Mouse (Mus musculus) intestine, embryonic 16.5 days (tissue): Measurements from ENCODE around the gene Raly. TPM values are rescaled to one million over a fixed set of nuclear protein-coding genes. Genes with fewer than 3 reads are reported as not detected.
"Not testable (repeated sequence)": the region's sequence is repeated elsewhere in the genome, so short reads cannot be mapped to it uniquely, and the experiment has no call there.

Experiments
- ATAC-seq: fragments of 200-750 bp; cut with Nextera tagmentation; 2 replicates; pipeline ENCODE4 v1.8.0; 2017; ENCODE audit warnings: moderate TSS enrichment, moderate library complexity
- H3K27ac ChIP-seq: fragments of 300-500 bp; sonication (generic); 2 replicates; pipeline ENCODE4 v1.5.1; 2014; ENCODE audit warnings: mild to moderate bottlenecking, low read length
- H3K27me3 ChIP-seq: fragments of 300-500 bp; sonication (generic); replicated peaks from 2 replicates; pipeline ENCODE4 v1.6.1; 2014; ENCODE audit warnings: low read length, control low read depth, mixed read lengths; ENCODE audit not compliant: control insufficient read depth, insufficient read depth
- H3K36me3 ChIP-seq: fragments of 300-500 bp; sonication (generic); 2 replicates; pipeline ENCODE4 v1.6.1; 2014; ENCODE audit warnings: low read length, control low read depth; ENCODE audit not compliant: control insufficient read depth, insufficient read depth
- H3K4me1 ChIP-seq: fragments of 300-500 bp; sonication (generic); 2 replicates; pipeline ENCODE4 v1.6.1; 2014; ENCODE audit warnings: low read length, control low read depth, mixed read lengths; ENCODE audit not compliant: control insufficient read depth, insufficient read depth
- H3K4me2 ChIP-seq: fragments of 300-500 bp; sonication (generic); 2 replicates; pipeline ENCODE4 v1.6.1; 2014; ENCODE audit warnings: low read depth, low read length, control low read depth
- H3K4me3 ChIP-seq: fragments of 300-500 bp; sonication (generic); 2 replicates; pipeline ENCODE4 v1.5.1; 2014; ENCODE audit warnings: mild to moderate bottlenecking, low read length
- H3K9ac ChIP-seq: fragments of 300-500 bp; sonication (generic); 2 replicates; pipeline ENCODE4 v1.6.1; 2014; ENCODE audit warnings: low read depth, low read length
- H3K9me3 ChIP-seq: fragments of 300-500 bp; sonication (generic); 2 replicates; pipeline ENCODE4 v1.6.1; 2016; ENCODE audit warnings: low read length, control low read depth; ENCODE audit not compliant: control insufficient read depth
- WGBS: fragments of 180-500 bp; shearing (Covaris S2); extraction: QIAGEN DNeasy Blood & Tissue Kit; methylation state at CpG from one replicate; pipeline ENCODE4 v1.1.7; 2014; 5-methylcytosine and 5-hydroxymethylcytosine counted together
- polyA plus RNA-seq: library from polyadenylated mRNA; unstranded; fragments of >200 nt; fragmentation: Nextera tagmentation; extraction: Ambion mirVana; gene quantifications from 2 replicates; pipeline ENCODE4 v1.2.1, GENCODE M21; 2015

The Raly gene
- polyA plus RNA-seq, 1 experiment from 2014 or later, result 34.0 TPM

DNA sequence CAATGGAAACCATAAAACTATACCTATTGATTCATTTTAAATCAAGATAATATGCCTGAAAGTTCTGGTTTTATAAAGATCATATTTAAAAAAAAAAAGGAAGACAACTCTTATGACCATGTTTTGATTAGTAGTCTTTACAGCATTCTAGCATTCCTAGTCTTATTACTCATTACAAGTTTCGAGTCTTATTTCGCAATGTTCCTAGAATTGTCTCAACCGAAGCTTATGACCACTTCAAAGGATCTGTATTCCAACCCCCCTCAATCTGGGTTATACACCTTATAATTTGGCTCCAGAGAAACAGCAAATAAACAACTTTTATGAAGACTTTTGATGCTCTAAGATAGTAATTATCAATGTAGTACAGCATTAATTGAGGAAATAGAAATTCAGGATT is 111.2 kb downstream of the Raly start:
- no peak overlapping the region for H3K27ac ChIP-seq
- H3K4me3 ChIP-seq, result no peak overlapping the region
- no peaks in the 10 kb centered on the region for H3K36me3 ChIP-seq
- H3K27me3 ChIP-seq, result no peaks in the 10 kb centered on the region
- H3K4me1 ChIP-seq, result no peaks in the 10 kb centered on the region
- no peaks in the 10 kb centered on the region for H3K9me3 ChIP-seq
- H3K9ac ChIP-seq, result no peak overlapping the region
- ATAC-seq, result no peak
- H3K4me2 ChIP-seq, result no peak overlapping the region
- WGBS, result 82% methylated on average over 3 of the region's 3 CpGs

DNA sequence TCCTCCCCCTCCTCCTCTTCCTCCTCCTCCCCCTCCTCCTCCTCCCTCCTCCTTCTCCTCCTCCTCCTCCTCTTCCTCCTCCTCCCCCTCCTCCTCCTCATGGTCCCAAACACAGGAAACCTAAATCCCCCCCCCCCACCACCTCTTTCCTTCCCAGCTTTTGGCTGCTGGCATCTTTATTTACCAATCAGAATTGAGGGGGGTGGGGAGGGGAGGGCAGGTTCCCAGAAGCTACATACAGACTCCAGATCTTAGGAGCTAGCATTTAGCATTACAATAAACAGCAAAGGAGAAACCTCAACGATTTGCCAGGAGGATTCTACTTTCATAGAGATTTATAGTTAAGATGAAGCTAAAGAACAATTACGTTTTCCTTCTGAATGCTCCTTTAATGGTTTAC is 114.9 kb downstream of the Raly start:
- H3K4me1 ChIP-seq, result no peaks in the 10 kb centered on the region
- H3K4me3 ChIP-seq, result no peak overlapping the region
- no peaks in the 10 kb centered on the region for H3K36me3 ChIP-seq
- no peak overlapping the region for H3K27ac ChIP-seq
- no peak overlapping the region for H3K9ac ChIP-seq
- WGBS, result 51% methylated on average over 2 of the region's 2 CpGs
- ATAC-seq, result no peak
- H3K4me2 ChIP-seq, result no peak overlapping the region
- no peaks in the 10 kb centered on the region for H3K27me3 ChIP-seq
- H3K9me3 ChIP-seq, result no peaks in the 10 kb centered on the region

DNA sequence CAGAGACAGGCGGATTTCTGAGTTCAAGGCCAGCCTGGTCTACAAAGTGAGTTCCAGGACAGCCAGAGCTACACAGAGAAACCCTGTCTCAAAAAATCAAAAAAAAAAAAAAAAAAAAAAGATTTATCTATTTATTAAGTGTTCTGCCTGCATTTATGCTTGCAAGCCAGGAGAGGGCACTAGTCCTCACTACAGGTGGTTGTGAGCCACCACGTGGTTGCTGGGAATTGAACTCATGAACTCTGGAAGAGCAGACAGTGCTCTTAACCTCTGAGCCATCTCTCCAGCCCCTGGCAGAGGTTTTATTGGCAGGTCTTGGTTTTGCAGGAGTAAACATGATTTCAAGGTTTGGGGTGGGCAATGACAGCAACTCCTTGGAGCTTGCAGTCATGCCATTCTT is 117.3 kb downstream of the Raly start:
- H3K4me3 ChIP-seq, H3K9me3 ChIP-seq, H3K4me2 ChIP-seq, H3K36me3 ChIP-seq, H3K4me1 ChIP-seq, ATAC-seq, H3K27me3 ChIP-seq, H3K9ac ChIP-seq, H3K27ac ChIP-seq: not testable (repeated sequence)
- WGBS, result 47% methylated on average over 2 of the region's 2 CpGs

DNA sequence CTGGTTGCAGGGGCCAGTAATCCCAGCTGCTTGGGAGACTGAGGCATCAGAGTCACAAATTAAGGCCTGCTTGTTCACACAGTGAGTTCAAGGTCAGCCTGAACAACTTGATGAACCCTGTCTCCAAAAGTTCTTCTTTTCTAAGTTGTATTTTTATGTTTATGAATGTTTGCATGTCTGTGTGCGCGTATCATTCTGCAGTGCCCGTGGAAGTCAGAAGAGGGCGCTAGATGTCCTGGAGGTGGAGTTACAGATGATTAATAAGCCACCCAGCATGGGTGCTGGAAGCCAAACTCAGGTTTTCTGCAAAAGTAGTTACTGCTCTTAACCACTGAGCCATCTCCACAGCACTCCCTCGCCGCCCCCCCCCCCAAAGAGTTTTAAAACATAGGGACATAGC is 118.9 kb downstream of the Raly start:
- Histone ChIP-seq H3K4me3 (no peak overlapping the region), H3K9me3 (no peaks in the 10 kb centered on the region), H3K9ac (no peak overlapping the region), H3K36me3 (no peaks in the 10 kb centered on the region), H3K4me1 (no peaks in the 10 kb centered on the region), H3K27ac (no peak overlapping the region), H3K4me2 (no peak overlapping the region), H3K27me3 (no peaks in the 10 kb centered on the region)
- no peak for ATAC-seq
- WGBS, result 82% methylated on average over 6 of the region's 6 CpGs

DNA sequence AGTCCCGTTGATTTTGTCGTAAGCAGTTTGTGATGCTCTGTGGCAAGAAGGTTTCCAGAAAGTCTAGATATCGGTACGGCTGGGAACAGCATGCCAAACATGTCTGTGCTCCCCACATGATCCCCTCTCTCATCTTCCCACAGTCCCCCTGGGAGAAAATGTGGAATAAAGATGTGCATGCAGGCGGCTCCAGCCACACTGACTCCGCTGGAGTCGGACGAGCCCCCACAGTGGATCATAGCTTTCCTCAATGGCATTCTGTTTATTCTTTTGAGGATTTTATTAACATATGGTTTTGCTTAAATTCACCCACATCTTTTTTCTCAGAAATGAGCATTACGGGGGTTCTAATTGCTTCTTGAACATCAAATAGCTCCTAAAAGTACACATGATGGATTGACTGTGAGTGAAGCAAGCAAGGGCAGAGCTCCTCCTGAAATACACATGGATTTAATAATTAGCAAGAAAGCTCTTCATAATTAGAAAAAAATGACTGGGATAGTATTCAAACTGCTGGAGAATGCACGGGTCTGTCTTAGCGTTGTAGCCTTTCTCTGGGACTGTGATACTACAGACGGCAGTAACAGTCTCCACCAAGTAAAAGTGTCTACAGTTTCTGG is 125.1 kb downstream of the Raly start:
- Histone ChIP-seq H3K36me3 (no peaks in the 10 kb centered on the region), H3K9ac (no peak overlapping the region), H3K27ac (no peak overlapping the region), H3K4me1 (0 out of 2 replicates have a peak, but pooled peaks cover 2% of the 10 kb centered on the region), H3K27me3 (no peaks in the 10 kb centered on the region), H3K4me3 (no peak overlapping the region), H3K4me2 (no peak overlapping the region), H3K9me3 (no peaks in the 10 kb centered on the region)
- WGBS, result 73% methylated on average over 12 of the region's 12 CpGs
- no peak for ATAC-seq

DNA sequence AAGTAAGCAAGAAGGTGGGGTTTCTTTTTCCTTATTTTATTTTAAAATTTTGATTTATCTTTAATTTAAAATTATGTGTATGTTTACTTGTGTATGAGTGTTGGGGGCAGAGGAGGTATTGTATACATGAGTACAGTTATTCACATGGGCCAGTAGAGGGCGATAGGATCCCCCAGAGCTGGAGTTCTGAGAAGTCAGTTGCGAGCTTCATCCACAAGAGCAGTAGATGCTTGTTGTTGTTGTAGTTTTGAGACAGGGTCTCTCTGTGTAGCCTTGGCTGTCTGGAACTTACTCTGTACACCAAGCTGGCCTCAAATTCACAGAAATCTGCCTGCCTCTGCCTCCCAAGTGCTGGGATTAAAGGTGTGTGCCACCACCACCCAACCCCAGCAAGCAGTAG is 125.7 kb downstream of the Raly start:
- Histone ChIP-seq H3K9me3 (no peaks in the 10 kb centered on the region), H3K27me3 (no peaks in the 10 kb centered on the region), H3K4me1 (0 out of 2 replicates have a peak, but pooled peaks cover 2% of the 10 kb centered on the region), H3K36me3 (no peaks in the 10 kb centered on the region), H3K4me3 (no peak overlapping the region), H3K9ac (no peak overlapping the region), H3K4me2 (no peak overlapping the region), H3K27ac (no peak overlapping the region)
- no peak for ATAC-seq
- WGBS, result 28% methylated on average over 2 of the region's 2 CpGs

Other genes starting within 250 kb of the Raly start
- gene 1700003F12Rik, start 244.0 kb upstream of the Raly start, polyA plus RNA-seq, result 0.46 TPM in 1 of 2 replicates, not detected in the other
- gene Actl10, start 239.3 kb upstream of the Raly start, polyA plus RNA-seq, result 0.09 TPM in 1 of 2 replicates, not detected in the other
- 1.4 and 1.6 TPM in 2 replicates for gene Necab3, start 232.2 kb upstream of the Raly start, polyA plus RNA-seq
- 5.8 and 9.5 TPM in 2 replicates for gene E2f1, start 221.2 kb upstream of the Raly start, polyA plus RNA-seq
- gene Pxmp4, start 187.4 kb upstream of the Raly start, polyA plus RNA-seq, result 41.2 and 41.9 TPM in 2 replicates
- gene Zfp341, start 177.8 kb upstream of the Raly start, polyA plus RNA-seq, result 0.53 and 0.55 TPM in 2 replicates
- not detected in 2 replicates for gene 4930519P11Rik, start 177.7 kb upstream of the Raly start, polyA plus RNA-seq
- gene Chmp4b, start 139.4 kb upstream of the Raly start, polyA plus RNA-seq, result 23.6 and 28.7 TPM in 2 replicates
- not detected in 2 replicates for gene Gm14214, start 21.1 kb upstream of the Raly start, polyA plus RNA-seq
- not detected in 2 replicates for gene a, start 306 bp downstream of the Raly start, polyA plus RNA-seq
- gene Eif2s2, start 101.8 kb downstream of the Raly start, polyA plus RNA-seq, result 73.5 and 76.6 TPM in 2 replicates
- gene Gm14226, start 227.2 kb downstream of the Raly start, polyA plus RNA-seq, result 1.7 and 1.9 TPM in 2 replicates